Mouse (Mus musculus): Measurements from ENCODE around the gene Dusp5. TPM values are rescaled to one million over a fixed set of nuclear protein-coding genes. Genes with fewer than 3 reads are reported as not detected.
A peak's percentile ranks its signal among the peaks of the same experiment; 100 is the strongest.

Gene Dusp5
- total and polyA plus RNA-seq, 2 experiments from 2014 or later: 9.8 to 26.0 TPM

GRCm38 (mm10) chr19:53528131-53528621 is 733 bp upstream of the Dusp5 start:
- Histone ChIP-seq H3K36me3 (ENCODE audit: insufficient read depth, low read length) (no peaks in the 10 kb centered on the region), H3K27ac (peak overlapping the region; percentile 36; the same call in 1 of the 2 replicates), H3K4me1 (ENCODE audit: insufficient read depth, low read length) (no peaks in the 10 kb centered on the region), H3K9ac (replicated peaks; ENCODE audit: low read length) (peak overlapping the region; percentile 71), H3K27me3 (ENCODE audit: insufficient read depth, low read length) (no peaks in the 10 kb centered on the region; the same call in 1 of the 2 replicates), H3K4me2 (ENCODE audit: low read depth, low read length) (peak overlapping the region; percentile 89), H3K4me3 (ENCODE audit: low read length) (peak overlapping the region; percentile 52), H3K9me3 (ENCODE audit: low read length) (no peaks in the 10 kb centered on the region)
- no peak for ATAC-seq
- WGBS: 1% methylated on average over 13 of the region's 13 CpGs
- no peak for DNase-seq (ENCODE audit: low spot score)
- TF ChIP-seq CTCF (IDR thresholded peaks at IDR 0.05; ENCODE audit: low read depth): no peak

- Histone ChIP-seq H3K9ac (replicated peaks; ENCODE audit: low read length) (peak overlapping the region; percentile 71), H3K4me2 (ENCODE audit: low read depth, low read length) (peak overlapping the region; percentile 89), H3K27ac (0 out of 2 replicates have a peak overlapping the region, but pooled peaks have one; percentile 32), H3K36me3 (ENCODE audit: insufficient read depth, low read length) (no peaks in the 10 kb centered on the region), H3K9me3 (ENCODE audit: low read length) (no peaks in the 10 kb centered on the region), H3K4me3 (ENCODE audit: low read length) (peak overlapping the region; percentile 52), H3K4me1 (ENCODE audit: insufficient read depth, low read length) (no peaks in the 10 kb centered on the region), H3K27me3 (ENCODE audit: insufficient read depth, low read length) (no peaks in the 10 kb centered on the region; the same call in 1 of the 2 replicates)
- ATAC-seq: no peak
- TF ChIP-seq CTCF (IDR thresholded peaks at IDR 0.05; ENCODE audit: low read depth): no peak
- no peak for DNase-seq (ENCODE audit: low spot score)
- 0% methylated on average over 20 of the region's 36 CpGs for WGBS
Observed at GRCm38 (mm10) chr19:53529455-53529704, 471 bp downstream of the Dusp5 start.

GRCm38 (mm10) chr19:53529705-53530562 is 1.0 kb downstream of the Dusp5 start:
- DNase-seq (ENCODE audit: low spot score) (no peak), ATAC-seq (no peak; the same call in 1 of the 2 replicates)
- Histone ChIP-seq H3K27me3 (ENCODE audit: insufficient read depth, low read length) (no peaks in the 10 kb centered on the region; the same call in 1 of the 2 replicates), H3K4me2 (ENCODE audit: low read depth, low read length) (peak overlapping the region; percentile 89), H3K9me3 (ENCODE audit: low read length) (no peaks in the 10 kb centered on the region), H3K4me1 (ENCODE audit: insufficient read depth, low read length) (no peaks in the 10 kb centered on the region), H3K4me3 (ENCODE audit: low read length) (peak overlapping the region; percentile 52), H3K9ac (replicated peaks; ENCODE audit: low read length) (peak overlapping the region; percentile 71), H3K27ac (0 out of 2 replicates have a peak overlapping the region, but pooled peaks have one; percentile 32), H3K36me3 (ENCODE audit: insufficient read depth, low read length) (no peaks in the 10 kb centered on the region)
- WGBS: 7% methylated on average over 31 of the region's 31 CpGs
- no peak for TF ChIP-seq CTCF (IDR thresholded peaks at IDR 0.05; ENCODE audit: low read depth)

- no peak for TF ChIP-seq CTCF (IDR thresholded peaks at IDR 0.05; ENCODE audit: low read depth)
- no peaks in the 10 kb centered on the region for H3K9me3 ChIP-seq (ENCODE audit: low read length)
- H3K4me2 ChIP-seq (ENCODE audit: low read depth, low read length): peak overlapping the region; percentile 89
- ATAC-seq: no peak
- no peaks in the 10 kb centered on the region; the same call in 1 of the 2 replicates for H3K27me3 ChIP-seq (ENCODE audit: insufficient read depth, low read length)
- H3K27ac ChIP-seq: 0 out of 2 replicates have a peak overlapping the region, but pooled peaks have one; percentile 2
- no peak overlapping the region for H3K9ac ChIP-seq (replicated peaks; ENCODE audit: low read length)
- no peaks in the 10 kb centered on the region for H3K36me3 ChIP-seq (ENCODE audit: insufficient read depth, low read length)
- no peak overlapping the region for H3K4me3 ChIP-seq (ENCODE audit: low read length)
- WGBS: 53% methylated on average over 10 of the region's 10 CpGs
- H3K4me1 ChIP-seq (ENCODE audit: insufficient read depth, low read length): no peaks in the 10 kb centered on the region
- DNase-seq (ENCODE audit: low spot score): no peak
Observed at GRCm38 (mm10) chr19:53531416-53531815, 2.5 kb downstream of the Dusp5 start.

- Histone ChIP-seq H3K4me2 (ENCODE audit: low read depth, low read length) (peak overlapping the region; percentile 89), H3K9me3 (ENCODE audit: low read length) (no peaks in the 10 kb centered on the region), H3K27me3 (ENCODE audit: insufficient read depth, low read length) (no peaks in the 10 kb centered on the region; the same call in 1 of the 2 replicates), H3K36me3 (ENCODE audit: insufficient read depth, low read length) (no peaks in the 10 kb centered on the region), H3K27ac (0 out of 2 replicates have a peak overlapping the region, but pooled peaks have one; percentile 2), H3K4me3 (ENCODE audit: low read length) (peak overlapping the region; percentile 0; the same call in 1 of the 2 replicates), H3K4me1 (ENCODE audit: insufficient read depth, low read length) (no peaks in the 10 kb centered on the region), H3K9ac (replicated peaks; ENCODE audit: low read length) (no peak overlapping the region)
- DNase-seq (ENCODE audit: low spot score): no peak
- WGBS: 48% methylated on average over 6 of the region's 6 CpGs
- TF ChIP-seq CTCF (IDR thresholded peaks at IDR 0.05; ENCODE audit: low read depth): no peak
- ATAC-seq: no peak
Observed at GRCm38 (mm10) chr19:53532021-53532420, 3.1 kb downstream of the Dusp5 start.

- H3K27me3 ChIP-seq (ENCODE audit: insufficient read depth, low read length): no peaks in the 10 kb centered on the region; the same call in 1 of the 2 replicates
- TF ChIP-seq CTCF (IDR thresholded peaks at IDR 0.05; ENCODE audit: low read depth): no peak
- 78% methylated on average over 6 of the region's 6 CpGs for WGBS
- H3K4me1 ChIP-seq (ENCODE audit: insufficient read depth, low read length): no peaks in the 10 kb centered on the region
- H3K9ac ChIP-seq (replicated peaks; ENCODE audit: low read length): no peak overlapping the region
- H3K9me3 ChIP-seq (ENCODE audit: low read length): no peaks in the 10 kb centered on the region
- DNase-seq (ENCODE audit: low spot score) (no peak), ATAC-seq (no peak)
- H3K27ac ChIP-seq: no peak overlapping the region
- H3K4me3 ChIP-seq (ENCODE audit: low read length): peak overlapping the region; percentile 0; the same call in 1 of the 2 replicates
- no peaks in the 10 kb centered on the region for H3K36me3 ChIP-seq (ENCODE audit: insufficient read depth, low read length)
- peak overlapping the region; percentile 89 for H3K4me2 ChIP-seq (ENCODE audit: low read depth, low read length)
Observed at GRCm38 (mm10) chr19:53532676-53533075, 3.8 kb downstream of the Dusp5 start.
